ENCODE assay signal across 32 mouse cellular contexts in genomic region chr5:76274977-76275376, GRCm38 (mm10). TPM values are rescaled to one million over a fixed set of nuclear protein-coding genes. Genes with fewer than 3 reads are reported as not detected.
DNase-seq lines count a peak whose midpoint lies in the region; ATAC-seq and TF ChIP-seq lines count a peak whose summit lies in the region.
"Had no signal": no experiment of that assay in that cellular context is flagged by ENCODE, and none has a peak within 500 bp of the region (broad histone marks: within the 10 kb centered on the region; RNA-seq: fewer than 3 reads in every experiment).

No protein-coding gene starts in this region.

- no peak overlapping the region for H3K4me2 ChIP-seq in CH12.LX (ENCODE audit: insufficient read depth, low read depth, poor library complexity, severe bottlenecking)
- no peak overlapping the region for H3K4me2 ChIP-seq in midbrain, embryonic 15.5 days
- H3K4me2 ChIP-seq: embryonic facial prominence, embryonic 12.5 days; embryonic facial prominence, embryonic 15.5 days; heart, embryonic 11.5 days; hindbrain, embryonic 12.5 days; hindbrain, embryonic 15.5 days had no signal

- no peak for TF ChIP-seq POLR2A in CH12.LX (IDR thresholded peaks at IDR 0.05; ENCODE audit: low read depth, low read length)

- H3K27me3 ChIP-seq in CH12.LX (replicated peaks): no peaks in the 10 kb centered on the region
- H3K27me3 ChIP-seq in midbrain, embryonic 15.5 days (replicated peaks): no peaks in the 10 kb centered on the region
- H3K27me3 ChIP-seq: embryonic facial prominence, embryonic 12.5 days; embryonic facial prominence, embryonic 15.5 days; hindbrain, embryonic 12.5 days; hindbrain, embryonic 15.5 days had no signal

- no peaks in the 10 kb centered on the region for H3K9me3 ChIP-seq in CH12.LX (replicated peaks; ENCODE audit: low read length)
- H3K9me3 ChIP-seq in midbrain, embryonic 15.5 days: no peaks in the 10 kb centered on the region
- H3K9me3 ChIP-seq: embryonic facial prominence, embryonic 12.5 days; embryonic facial prominence, embryonic 15.5 days; G1E; hindbrain, embryonic 12.5 days; hindbrain, embryonic 15.5 days had no signal

- in situ Hi-C loops in CH12.LX (cut with MboI; ENCODE audit: low pct_ligation_motif_present, low pct_unique_long_range_greater_than_20kb, low sequenced_read_pairs): no loop called here

- WGBS in midbrain, embryonic 15.5 days: 87% methylated on average over 4 of the region's 4 CpGs

- dilution Hi-C loops in CH12.LX (cut with MboI; ENCODE audit: extremely low pct_ligation_motif_present, extremely low pct_unique_long_range_greater_than_20kb, low sequenced_read_pairs): no loop called here

- H3K9ac ChIP-seq in CH12.LX (ENCODE audit: insufficient read depth, low read depth): no peak overlapping the region
- no peak overlapping the region for H3K9ac ChIP-seq in midbrain, embryonic 15.5 days
- H3K9ac ChIP-seq: embryonic facial prominence, embryonic 12.5 days; embryonic facial prominence, embryonic 15.5 days; forebrain, postnatal 0 days; hindbrain, embryonic 12.5 days; hindbrain, embryonic 15.5 days had no signal

- no peak for TF ChIP-seq RAD21 in CH12.LX (IDR thresholded peaks at IDR 0.05; ENCODE audit: low read depth, low read length)

- no peak for TF ChIP-seq CTCF in CH12.LX (conservative IDR thresholded peaks at IDR 0.05 in 1 of 2, IDR thresholded peaks at IDR 0.05 in 1 of 2; ENCODE audit: low read depth in 2 of 2, low read length in 2 of 2)

- TF ChIP-seq EP300 in CH12.LX (IDR thresholded peaks at IDR 0.05; ENCODE audit: low read length): no peak

- H3K36me3 ChIP-seq in CH12.LX (replicated peaks in 1 of 2; ENCODE audit: control insufficient read depth in 1 of 2, insufficient read depth in 1 of 2, low read length in 1 of 2): peaks cover 0 to 23% of the 10 kb centered on the region in 2 experiments
- H3K36me3 ChIP-seq in midbrain, embryonic 15.5 days (replicated peaks): no peaks in the 10 kb centered on the region
- H3K36me3 ChIP-seq: embryonic facial prominence, embryonic 12.5 days; hindbrain, embryonic 12.5 days; hindbrain, embryonic 15.5 days had no signal

- peak; percentile 21 for DNase-seq in A20 (ENCODE audit: low read depth, low spot score)
- DNase-seq in CH12.LX (ENCODE audit: extremely low read depth): peak; percentile 10
- no peak for DNase-seq in ovary, postnatal 10 days (ENCODE audit: low spot score)
- DNase-seq in gastrocnemius, postnatal 25 days: no peak
- DNase-seq: adrenal gland, adult 8-10 months; adrenal gland, postnatal 25 days; cerebellum, adult 11-12 months; cerebellum, adult 9-10 months; cerebellum, postnatal 14 days; forebrain, postnatal 0 days; gastrocnemius, postnatal 10 days; heart, adult 11 months had no signal

- no peak overlapping the region for H3K4me3 ChIP-seq in CH12.LX (replicated peaks in 1 of 3; ENCODE audit: low read depth in 2 of 3, low read length in 2 of 3, poor library complexity in 1 of 3)
- H3K4me3 ChIP-seq in midbrain, embryonic 15.5 days: no peak overlapping the region
- H3K4me3 ChIP-seq: embryonic facial prominence, embryonic 12.5 days; embryonic facial prominence, embryonic 15.5 days; hindbrain, embryonic 12.5 days; hindbrain, embryonic 15.5 days had no signal

- H3K27ac ChIP-seq in CH12.LX (ENCODE audit: insufficient read depth, low read depth): no peak overlapping the region
- H3K27ac ChIP-seq in midbrain, embryonic 15.5 days: no peak overlapping the region
- H3K27ac ChIP-seq: embryonic facial prominence, embryonic 12.5 days; embryonic facial prominence, embryonic 15.5 days; hindbrain, embryonic 12.5 days; hindbrain, embryonic 15.5 days had no signal

- peaks cover 0 to 8% of the 10 kb centered on the region in 2 experiments; a peak in 2 of 4 replicates for H3K4me1 ChIP-seq in CH12.LX (ENCODE audit: control insufficient read depth in 1 of 2, insufficient read depth in 2 of 2)
- H3K4me1 ChIP-seq in midbrain, embryonic 15.5 days: no peaks in the 10 kb centered on the region
- H3K4me1 ChIP-seq: embryonic facial prominence, embryonic 12.5 days; embryonic facial prominence, embryonic 15.5 days; hindbrain, embryonic 12.5 days; hindbrain, embryonic 15.5 days had no signal

- no peaks in the 10 kb centered on the region for H3K79me2 ChIP-seq in CH12.LX (replicated peaks; ENCODE audit: control insufficient read depth, extremely low read depth, insufficient read depth, poor library complexity, severe bottlenecking)

- ATAC-seq in megakaryocyte, adult 5-6 weeks (ENCODE audit: poor library complexity, severe bottlenecking): peak; percentile 30; the same call in 1 of the 2 replicates
- ATAC-seq in midbrain, embryonic 15.5 days (replicated peaks): no peak
- ATAC-seq: activated CD4-positive, CD25-positive, alpha-beta regulatory T cell, adult 4 months; forebrain, embryonic 14.5 days; forebrain, postnatal 0 days had no signal

TF ChIP-seq in CH12.LX, 34 proteins besides CTCF, POLR2A, EP300 and RAD21:
- TF ChIP-seq ETS1 (conservative IDR thresholded peaks at IDR 0.05; ENCODE audit: low read depth, low read length) (no peak), BHLHE40 (IDR thresholded peaks at IDR 0.05; ENCODE audit: low read depth, low read length) (no peak), MXI1 (IDR thresholded peaks at IDR 0.05; ENCODE audit: low read depth, low read length) (no peak), TCF12 (IDR thresholded peaks at IDR 0.05; ENCODE audit: low read depth, low read length) (no peak), ELF1 (IDR thresholded peaks at IDR 0.05; ENCODE audit: low read depth, low read length) (no peak), ZMIZ1 (IDR thresholded peaks at IDR 0.05; ENCODE audit: low read depth, low read length) (no peak), GABPA (IDR thresholded peaks at IDR 0.05; ENCODE audit: insufficient replicate concordance, low read depth, low read length) (no peak), NRF1 (IDR thresholded peaks at IDR 0.05; ENCODE audit: low read depth, low read length) (no peak), USF2 (conservative IDR thresholded peaks at IDR 0.05; ENCODE audit: low read depth, low read length) (no peak)

RNA-seq across cellular contexts. Expression of gene Clock, which starts 29.6 kb away (rescaled TPM):
- total RNA-seq in CH12.LX (2012; rRNA removed) (3.2 and 3.4 TPM in 2 replicates), CH12.LX (2014; rRNA removed) (4.5 and 5.6 TPM in 2 replicates)
- 6.0 and 8.0 TPM in 2 replicates for polyA plus RNA-seq in CH12.LX (2012; ENCODE audit: insufficient read length, low read depth)
- 15.5 and 18.9 TPM in 2 replicates for total RNA-seq in megakaryocyte, adult 5-6 weeks (2015)
- total RNA-seq in megakaryocyte, adult 5-6 weeks (2017): 20.6 and 20.8 TPM in 2 replicates
- 15.0 and 16.8 TPM in 2 replicates for polyA plus RNA-seq in midbrain, embryonic 15.5 days (2015; fragmentation: Nextera tagmentation; extraction: Ambion mirVana)
- total RNA-seq in gastrocnemius, postnatal 25 days (2021): 10 to 100 TPM; 12.7 to 22.8 TPM

RNA-seq across cellular contexts. Expression of gene Pdcl2, which starts 56.0 kb away (rescaled TPM):
- not detected in 2 replicates for total RNA-seq in CH12.LX (2012; rRNA removed)
- not detected in 2 replicates for total RNA-seq in CH12.LX (2014; rRNA removed)
- not detected in 2 replicates for polyA plus RNA-seq in CH12.LX (2012; ENCODE audit: insufficient read length, low read depth)
- not detected in 2 replicates for total RNA-seq in megakaryocyte, adult 5-6 weeks (2015)
- not detected in 2 replicates for total RNA-seq in megakaryocyte, adult 5-6 weeks (2017)
- polyA plus RNA-seq in midbrain, embryonic 15.5 days (2015; fragmentation: Nextera tagmentation; extraction: Ambion mirVana): not detected in 2 replicates
- not detected for total RNA-seq in gastrocnemius, postnatal 25 days (2021)
- total RNA-seq: adrenal gland, adult 8-10 months; adrenal gland, postnatal 25 days; forebrain, postnatal 0 days; G1E; gastrocnemius, adult 18-20 months; gastrocnemius, postnatal 10 days; gastrocnemius, postnatal 4 days; heart, adult 8-10 months; heart, postnatal 25 days; hematopoietic stem cell, adult 5-6 weeks had no signal
- polyA plus RNA-seq: activated CD4-positive, CD25-positive, alpha-beta regulatory T cell, adult 4 months; brain, embryonic 14.5 days; embryonic facial prominence, embryonic 12.5 days; embryonic facial prominence, embryonic 15.5 days; forebrain, embryonic 11.5 days; forebrain, embryonic 14.5 days; forebrain, postnatal 0 days; G1E; heart, embryonic 11.5 days; heart, embryonic 14.5 days; heart, postnatal 0 days; hindbrain, embryonic 12.5 days; hindbrain, embryonic 15.5 days; intestine, embryonic 14.5 days had no signal

Comparison
In these comparisons a context has a peak if more than half of its experiments do, and no peak if none do; other contexts are left out.
1. DNase-seq: peak in A20 (single experiment) and CH12.LX (single experiment); none in ovary, postnatal 10 days (single experiment) and gastrocnemius, postnatal 25 days (single experiment).